Mouse (Mus musculus): ENCODE data around the gene Sema3g.

- TF ChIP-seq GATA1 (IDR thresholded peaks at IDR 0.05; ENCODE audit: low read length) (no peak), TAL1 (IDR thresholded peaks at IDR 0.05; ENCODE audit: low read length) (no peak)
Observed at GRCm38 (mm10) chr14:31171386-31171785, 46.3 kb upstream of the Sema3g start.

All from erythroblast, embryonic 14.5 days (primary cell).